In genomic region chr8:114440205-114440589, GRCm38 (mm10) we compare ENCODE assay signal across 8 mouse cellular contexts. TPM values are rescaled to one million over a fixed set of nuclear protein-coding genes. Genes with fewer than 3 reads are reported as not detected.
DNase-seq lines count a peak whose midpoint lies in the region; ATAC-seq and TF ChIP-seq lines count a peak whose summit lies in the region.

No protein-coding gene starts in this region.

- TF ChIP-seq CTCF in gastrocnemius, adult 2 months (IDR thresholded peaks at IDR 0.05): no peak
- TF ChIP-seq CTCF in embryonic fibroblast, embryonic 13.5 days (IDR thresholded peaks at IDR 0.05; ENCODE audit: borderline replicate concordance, insufficient read depth, low read length): no peak

- no peak for ATAC-seq in liver, embryonic 13.5 days (ENCODE audit: low read depth)

- no peaks in the 10 kb centered on the region for H3K4me1 ChIP-seq in embryonic fibroblast, embryonic 13.5 days (ENCODE audit: control insufficient read depth, insufficient read depth, low read length)
- peaks cover 17% of the 10 kb centered on the region for H3K4me1 ChIP-seq in liver, embryonic 13.5 days (replicated peaks)

- peak overlapping the region; percentile 74 for H3K4me3 ChIP-seq in gastrocnemius, adult 2 months
- peak overlapping the region; percentile 78 for H3K4me3 ChIP-seq in embryonic fibroblast, embryonic 13.5 days (ENCODE audit: insufficient read depth, low read length)
- H3K4me3 ChIP-seq in liver, embryonic 13.5 days (replicated peaks): peak overlapping the region; percentile 80

- no peak for TF ChIP-seq POLR2A in embryonic fibroblast, embryonic 13.5 days (IDR thresholded peaks at IDR 0.05; ENCODE audit: low read depth, low read length)

- H3K9ac ChIP-seq in liver, embryonic 13.5 days: peak overlapping the region; percentile 87

- DNase-seq in gastrocnemius, adult 2 months: no peak
- DNase-seq in gastrocnemius, postnatal 25 days: no peak
- peak; percentile 80 for DNase-seq in A20 (ENCODE audit: low read depth, low spot score)
- DNase-seq in liver, embryonic 13.5 days: peak; percentile 14
- no peak for DNase-seq in adrenal gland, postnatal 36 days
- no peak for DNase-seq in adrenal gland, postnatal 14 days
- no peak for DNase-seq in cerebellum, adult 8-10 months

- 0 out of 2 replicates have a peak, but pooled peaks cover 6% of the 10 kb centered on the region for H3K36me3 ChIP-seq in liver, embryonic 13.5 days

- H3K9me3 ChIP-seq in liver, embryonic 13.5 days (replicated peaks): no peaks in the 10 kb centered on the region

- intact Hi-C loops in gastrocnemius, adult 2 months (cut with DNase I): no loop called here

- no peaks in the 10 kb centered on the region for H3K27me3 ChIP-seq in liver, embryonic 13.5 days

- WGBS in liver, embryonic 13.5 days (ENCODE audit: insufficient replicate concordance): 18% methylated on average over 5 of the region's 5 CpGs

- peak overlapping the region; percentile 89 for H3K27ac ChIP-seq in gastrocnemius, adult 2 months
- no peak overlapping the region for H3K27ac ChIP-seq in embryonic fibroblast, embryonic 13.5 days (ENCODE audit: insufficient read depth, low read length)
- no peak overlapping the region for H3K27ac ChIP-seq in liver, embryonic 13.5 days

- peak overlapping the region; percentile 94 for H3K4me2 ChIP-seq in liver, embryonic 13.5 days

RNA-seq across cellular contexts. Expression of gene Wwox, which starts 0.7 kb away (rescaled TPM):
- total RNA-seq in gastrocnemius, adult 2 months (2021): 1 to 10 TPM; 5.9 to 9.0 TPM
- 1 to 10 TPM; 5.3 to 8.7 TPM for total RNA-seq in gastrocnemius, postnatal 25 days (2021)
- 7.2 and 8.7 TPM in 2 replicates for polyA plus RNA-seq in embryonic fibroblast, embryonic 13.5 days (2011; ENCODE audit: insufficient read length, low read depth, missing spikeins)
- 3.6 and 4.0 TPM in 2 replicates for polyA plus RNA-seq in liver, embryonic 13.5 days (2015; fragmentation: Nextera tagmentation; extraction: Ambion mirVana)
- 10 to 100 TPM; 27.3 to 28.0 TPM for total RNA-seq in adrenal gland, postnatal 36 days (2021)
- total RNA-seq in adrenal gland, postnatal 14 days (2021): 22.4 and 24.4 TPM in 2 replicates

RNA-seq across cellular contexts. Expression of gene Clec3a, which starts 22.3 kb away (rescaled TPM):
- total RNA-seq in gastrocnemius, adult 2 months (2021): not detected
- under 1 TPM; 0.51 TPM for total RNA-seq in gastrocnemius, postnatal 25 days (2021)
- polyA plus RNA-seq in embryonic fibroblast, embryonic 13.5 days (2011; ENCODE audit: insufficient read length, low read depth, missing spikeins): not detected in 2 replicates
- not detected in 2 replicates for polyA plus RNA-seq in liver, embryonic 13.5 days (2015; fragmentation: Nextera tagmentation; extraction: Ambion mirVana)
- not detected for total RNA-seq in adrenal gland, postnatal 36 days (2021)
- not detected in 2 replicates for total RNA-seq in adrenal gland, postnatal 14 days (2021)

Comparison
In these comparisons a context has a peak if more than half of its experiments do, and no peak if none do; other contexts are left out.
1. DNase-seq: peak in A20 (single experiment) and liver, embryonic 13.5 days (single experiment); none in gastrocnemius, adult 2 months (single experiment), gastrocnemius, postnatal 25 days (single experiment), adrenal gland, postnatal 36 days (0 of 2), adrenal gland, postnatal 14 days (single experiment) and cerebellum, adult 8-10 months (single experiment).
2. Peak in every context shown above with its lines, with median percentiles within 50 percentile points of each other: H3K4me3 ChIP-seq.